Comparison of ENCODE assay signal across 9 mouse cellular contexts in the genomic region with DNA sequence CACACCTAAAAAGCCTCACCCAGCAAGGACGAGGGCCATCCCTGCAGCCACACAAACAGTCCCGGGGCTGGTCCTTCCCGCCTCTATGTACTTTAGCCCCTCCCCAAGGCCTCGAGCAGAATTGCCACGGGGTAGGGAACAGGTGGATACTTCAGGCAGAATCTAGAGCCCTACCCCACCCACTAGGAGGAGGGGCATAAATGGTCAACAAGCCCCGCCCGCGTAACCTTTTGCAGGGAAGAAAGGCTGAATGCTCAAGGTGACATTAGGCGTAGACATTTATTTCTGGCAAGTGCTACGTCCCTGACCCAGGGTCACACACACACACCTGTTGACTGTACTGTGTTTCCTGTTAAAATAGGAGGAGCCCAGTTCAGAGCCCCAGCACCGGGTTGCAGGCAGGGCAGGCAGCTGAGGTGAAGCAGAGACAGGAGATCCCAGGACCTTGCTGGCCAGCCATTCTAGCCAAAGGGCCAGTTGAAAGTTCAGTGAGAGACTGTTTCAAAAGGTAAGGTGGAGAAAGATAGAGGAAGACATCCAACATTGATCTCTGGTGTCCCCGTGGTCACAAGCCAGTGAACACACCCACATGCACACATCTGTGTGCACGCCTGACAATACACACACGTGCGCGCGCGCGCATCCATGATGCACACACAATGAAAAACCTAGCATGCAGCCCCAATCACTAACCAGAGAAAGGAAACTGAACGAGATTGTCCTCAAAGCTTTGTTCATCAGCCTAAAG. TPM values are rescaled to one million over a fixed set of nuclear protein-coding genes. Genes with fewer than 3 reads are reported as not detected.
A peak's percentile ranks its signal among the peaks of the same experiment; 100 is the strongest.
DNase-seq lines count a peak whose midpoint lies in the region; ATAC-seq and TF ChIP-seq lines count a peak whose summit lies in the region.
"Had no signal": no experiment of that assay in that cellular context is flagged by ENCODE, and none has a peak within 500 bp of the region (broad histone marks: within the 10 kb centered on the region; RNA-seq: fewer than 3 reads in every experiment).

No protein-coding gene starts in this region.

- no peak overlapping the region for H3K27ac ChIP-seq in heart, adult 2 months
- H3K27ac ChIP-seq in hindbrain, embryonic 16.5 days (ENCODE audit: low read depth, low read length) = no peak overlapping the region
- no peak overlapping the region for H3K27ac ChIP-seq in liver, embryonic 13.5 days
- no peak overlapping the region for H3K27ac ChIP-seq in stomach, embryonic 14.5 days (ENCODE audit: low read length)
- H3K27ac ChIP-seq: limb, embryonic 13.5 days had no signal

- no peaks in the 10 kb centered on the region for H3K27me3 ChIP-seq in heart, adult 2 months (ENCODE audit: control insufficient read depth, insufficient read depth, low read length)
- H3K27me3 ChIP-seq in hindbrain, embryonic 16.5 days (replicated peaks; ENCODE audit: control insufficient read depth, insufficient read depth, low read length) = no peaks in the 10 kb centered on the region
- no peaks in the 10 kb centered on the region for H3K27me3 ChIP-seq in liver, embryonic 13.5 days
- no peaks in the 10 kb centered on the region for H3K27me3 ChIP-seq in stomach, embryonic 14.5 days (ENCODE audit: control insufficient read depth, insufficient read depth, low read length)

- no peak overlapping the region for H3K4me3 ChIP-seq in heart, adult 2 months
- no peak overlapping the region for H3K4me3 ChIP-seq in hindbrain, embryonic 16.5 days (ENCODE audit: low read length)
- no peak overlapping the region for H3K4me3 ChIP-seq in liver, embryonic 13.5 days (replicated peaks)
- H3K4me3 ChIP-seq in stomach, embryonic 14.5 days (ENCODE audit: low read depth, low read length) = no peak overlapping the region
- H3K4me3 ChIP-seq: limb, embryonic 13.5 days had no signal

- peak; percentile 23 to 26 for DNase-seq in heart, adult 2 months
- DNase-seq in heart, postnatal 36 days = no peak
- DNase-seq in R1 (ENCODE audit: low read depth, low spot score) = peak; percentile 99
- DNase-seq in liver, embryonic 13.5 days = peak; percentile 27
- DNase-seq in right cerebral cortex, adult 2 months (ENCODE audit: low spot score in 2 of 2) = no peak
- no peak for DNase-seq in gastrocnemius, postnatal 10 days

- H3K9ac ChIP-seq in heart, adult 2 months (ENCODE audit: low read depth, low read length) = no peak overlapping the region
- no peak overlapping the region for H3K9ac ChIP-seq in hindbrain, embryonic 16.5 days (ENCODE audit: low read depth, low read length)
- no peak overlapping the region for H3K9ac ChIP-seq in liver, embryonic 13.5 days
- H3K9ac ChIP-seq in stomach, embryonic 14.5 days (replicated peaks; ENCODE audit: low read depth, low read length) = no peak overlapping the region
- H3K9ac ChIP-seq: limb, embryonic 13.5 days had no signal

- intact Hi-C loops in heart, adult 2 months (cut with DNase I) = loop anchor here (2.0 to 5.0 kb wide), 2 partner anchors 285 to 424 kb away; partner anchors contain the start of genes Hsp90aa1 and Mok
- intact Hi-C loops in heart, postnatal 36 days (cut with DNase I) = loop anchor here (1.0 to 2.0 kb wide), 3 partner anchors 287 to 575 kb away; no protein-coding TSS in a partner anchor

- H3K4me1 ChIP-seq in heart, adult 2 months (ENCODE audit: control insufficient read depth, insufficient read depth, low read length) = peaks cover 1% of the 10 kb centered on the region
- no peaks in the 10 kb centered on the region; the same call in 1 of the 2 replicates for H3K4me1 ChIP-seq in hindbrain, embryonic 16.5 days (ENCODE audit: control insufficient read depth, insufficient read depth, low read depth, low read length)
- H3K4me1 ChIP-seq in liver, embryonic 13.5 days (replicated peaks) = peaks cover 32% of the 10 kb centered on the region
- no peaks in the 10 kb centered on the region for H3K4me1 ChIP-seq in stomach, embryonic 14.5 days (ENCODE audit: control insufficient read depth, insufficient read depth, low read length)
- H3K4me1 ChIP-seq: limb, embryonic 13.5 days had no signal

- no peak for TF ChIP-seq EP300 in heart, adult 2 months (IDR thresholded peaks at IDR 0.05; ENCODE audit: insufficient read depth, low read depth, low read length)

- H3K4me2 ChIP-seq in hindbrain, embryonic 16.5 days (ENCODE audit: low read length) = no peak overlapping the region
- peak overlapping the region; percentile 44; the same call in 1 of the 2 replicates for H3K4me2 ChIP-seq in liver, embryonic 13.5 days
- H3K4me2 ChIP-seq in stomach, embryonic 14.5 days (replicated peaks; ENCODE audit: low read depth, low read length) = no peak overlapping the region

- H3K79me2 ChIP-seq in heart, adult 2 months (replicated peaks; ENCODE audit: control insufficient read depth, insufficient read depth, low read length) = no peaks in the 10 kb centered on the region

- TF ChIP-seq CTCF in heart, adult 2 months (IDR thresholded peaks at IDR 0.05) = no peak

- ATAC-seq in hindbrain, embryonic 16.5 days = peak; percentile 55; the same call in 1 of the 2 replicates
- ATAC-seq in liver, embryonic 13.5 days (ENCODE audit: low read depth) = peak; percentile 55
- peak; percentile 87 for ATAC-seq in stomach, embryonic 14.5 days (ENCODE audit: insufficient number of reproducible peaks, insufficient read depth, low FRiP score, low read depth)

- WGBS in heart, adult 2 months = 41% methylated on average over 20 of the region's 20 CpGs
- 47% methylated on average over 20 of the region's 20 CpGs for WGBS in hindbrain, embryonic 16.5 days
- 41% methylated on average over 20 of the region's 20 CpGs for WGBS in liver, embryonic 13.5 days (ENCODE audit: insufficient replicate concordance)
- 38% methylated on average over 20 of the region's 20 CpGs for WGBS in stomach, embryonic 14.5 days

- H3K36me3 ChIP-seq in heart, adult 2 months (ENCODE audit: control insufficient read depth, insufficient read depth, low read length) = no peaks in the 10 kb centered on the region
- H3K36me3 ChIP-seq in hindbrain, embryonic 16.5 days (ENCODE audit: control insufficient read depth, insufficient read depth, low read length) = no peaks in the 10 kb centered on the region
- H3K36me3 ChIP-seq in liver, embryonic 13.5 days = no peaks in the 10 kb centered on the region
- H3K36me3 ChIP-seq in stomach, embryonic 14.5 days (ENCODE audit: control insufficient read depth, insufficient read depth, low read length) = no peaks in the 10 kb centered on the region
- H3K36me3 ChIP-seq: limb, embryonic 13.5 days had no signal

- H3K9me3 ChIP-seq in hindbrain, embryonic 16.5 days (ENCODE audit: control insufficient read depth, low read length) = no peaks in the 10 kb centered on the region
- no peaks in the 10 kb centered on the region for H3K9me3 ChIP-seq in liver, embryonic 13.5 days (replicated peaks)
- no peaks in the 10 kb centered on the region for H3K9me3 ChIP-seq in stomach, embryonic 14.5 days (ENCODE audit: control insufficient read depth, low read depth, low read length)
- H3K9me3 ChIP-seq: limb, embryonic 13.5 days had no signal

- TF ChIP-seq POLR2A in heart, adult 2 months (IDR thresholded peaks at IDR 0.05; ENCODE audit: insufficient read depth, low read depth, low read length) = no peak

RNA-seq across cellular contexts. Expression of gene Ppp2r5c, which starts 28.8 kb away (rescaled TPM):
- total RNA-seq in heart, adult 2 months (2021) = 10 to 100 TPM; 90.9 to 93.7 TPM
- 41.7 and 73.9 TPM in 2 replicates for polyA plus RNA-seq in heart, adult 2 months (2012; rRNA removed)
- 10 to 100 TPM; 94.4 to 96.6 TPM for total RNA-seq in heart, postnatal 36 days (2021)
- 135 and 136 TPM in 2 replicates for polyA plus RNA-seq in hindbrain, embryonic 16.5 days (2015; fragmentation: Nextera tagmentation; extraction: Ambion mirVana)
- polyA plus RNA-seq in liver, embryonic 13.5 days (2015; fragmentation: Nextera tagmentation; extraction: Ambion mirVana) = 86.2 and 97.8 TPM in 2 replicates
- 168 and 181 TPM in 2 replicates for polyA plus RNA-seq in stomach, embryonic 14.5 days (2014; fragmentation: Nextera tagmentation; extraction: Ambion mirVana)
- total RNA-seq in gastrocnemius, postnatal 10 days (2021) = 10 to 100 TPM; 69.5 to 75.7 TPM

Comparison
In these comparisons a context has a peak if more than half of its experiments do, and no peak if none do; other contexts are left out.
1. DNase-seq: peak in heart, adult 2 months (2 of 2), R1 (single experiment) and liver, embryonic 13.5 days (single experiment); none in heart, postnatal 36 days (0 of 2), right cerebral cortex, adult 2 months (0 of 2) and gastrocnemius, postnatal 10 days (single experiment).
2. Peak in every context shown above with its lines, with median percentiles within 50 percentile points of each other: ATAC-seq.